Mouse (Mus musculus): ENCODE measurements around the gene Gpr19. TPM values are rescaled to one million over a fixed set of nuclear protein-coding genes. Genes with fewer than 3 reads are reported as not detected.
A peak's percentile ranks its signal among the peaks of the same experiment; 100 is the strongest.

Gpr19 gene
- polyA plus RNA-seq, 1 experiment from 2014 or later: 35.9 TPM

- Histone ChIP-seq H3K4me2 (ENCODE audit: low read depth, low read length) (peak overlapping the region; percentile 89), H3K9ac (replicated peaks; ENCODE audit: low read depth, low read length) (peak overlapping the region; percentile 65), H3K9me3 (ENCODE audit: control insufficient read depth, low read length) (no peaks in the 10 kb centered on the region), H3K27me3 (ENCODE audit: control insufficient read depth, insufficient read depth, low read length) (no peaks in the 10 kb centered on the region), H3K27ac (ENCODE audit: low read depth, low read length) (no peak overlapping the region; the same call in 1 of the 2 replicates), H3K4me1 (ENCODE audit: control insufficient read depth, insufficient read depth, low read length) (peaks cover 23% of the 10 kb centered on the region), H3K36me3 (ENCODE audit: control insufficient read depth, insufficient read depth, low read length) (no peaks in the 10 kb centered on the region), H3K4me3 (ENCODE audit: low read depth, low read length) (peak overlapping the region; percentile 60)
- ATAC-seq (ENCODE audit: low read depth): no peak
- 26% methylated on average over 3 of the region's 3 CpGs for WGBS
Observed at GRCm38 (mm10) chr6:134926338-134926705, 27.9 kb upstream of the Gpr19 start.

GRCm38 (mm10) chr6:134925673-134926337, 27.4 kb upstream of the Gpr19 start:
- H3K9me3 ChIP-seq (ENCODE audit: control insufficient read depth, low read length): no peaks in the 10 kb centered on the region
- H3K9ac ChIP-seq (replicated peaks; ENCODE audit: low read depth, low read length): no peak overlapping the region
- H3K27ac ChIP-seq (ENCODE audit: low read depth, low read length): no peak overlapping the region
- ATAC-seq (ENCODE audit: low read depth): no peak
- peaks cover 23% of the 10 kb centered on the region for H3K4me1 ChIP-seq (ENCODE audit: control insufficient read depth, insufficient read depth, low read length)
- H3K36me3 ChIP-seq (ENCODE audit: control insufficient read depth, insufficient read depth, low read length): no peaks in the 10 kb centered on the region
- H3K4me2 ChIP-seq (ENCODE audit: low read depth, low read length): no peak overlapping the region
- no peak overlapping the region for H3K4me3 ChIP-seq (ENCODE audit: low read depth, low read length)
- WGBS: 64% methylated on average over 4 of the region's 4 CpGs
- no peaks in the 10 kb centered on the region for H3K27me3 ChIP-seq (ENCODE audit: control insufficient read depth, insufficient read depth, low read length)

GRCm38 (mm10) chr6:134924262-134924661, 25.9 kb upstream of the Gpr19 start:
- H3K4me3 ChIP-seq (ENCODE audit: low read depth, low read length): peak overlapping the region; percentile 4; the same call in 1 of the 2 replicates
- no peaks in the 10 kb centered on the region for H3K9me3 ChIP-seq (ENCODE audit: control insufficient read depth, low read length)
- no peak overlapping the region for H3K27ac ChIP-seq (ENCODE audit: low read depth, low read length)
- no peak overlapping the region for H3K9ac ChIP-seq (replicated peaks; ENCODE audit: low read depth, low read length)
- H3K4me2 ChIP-seq (ENCODE audit: low read depth, low read length): no peak overlapping the region
- WGBS: 70% methylated on average over 3 of the region's 3 CpGs
- H3K27me3 ChIP-seq (ENCODE audit: control insufficient read depth, insufficient read depth, low read length): no peaks in the 10 kb centered on the region
- H3K36me3 ChIP-seq (ENCODE audit: control insufficient read depth, insufficient read depth, low read length): no peaks in the 10 kb centered on the region
- peaks cover 28% of the 10 kb centered on the region for H3K4me1 ChIP-seq (ENCODE audit: control insufficient read depth, insufficient read depth, low read length)
- ATAC-seq (ENCODE audit: low read depth): no peak

- ATAC-seq (ENCODE audit: low read depth): no peak
- H3K36me3 ChIP-seq (ENCODE audit: control insufficient read depth, insufficient read depth, low read length): no peaks in the 10 kb centered on the region
- no peaks in the 10 kb centered on the region for H3K27me3 ChIP-seq (ENCODE audit: control insufficient read depth, insufficient read depth, low read length)
- H3K27ac ChIP-seq (ENCODE audit: low read depth, low read length): no peak overlapping the region
- peaks cover 29% of the 10 kb centered on the region for H3K4me1 ChIP-seq (ENCODE audit: control insufficient read depth, insufficient read depth, low read length)
- no peak overlapping the region for H3K9ac ChIP-seq (replicated peaks; ENCODE audit: low read depth, low read length)
- peak overlapping the region; percentile 19; the same call in 1 of the 2 replicates for H3K4me2 ChIP-seq (ENCODE audit: low read depth, low read length)
- H3K4me3 ChIP-seq (ENCODE audit: low read depth, low read length): peak overlapping the region; percentile 4; the same call in 1 of the 2 replicates
- WGBS: 72% methylated on average over 4 of the region's 4 CpGs
- no peaks in the 10 kb centered on the region for H3K9me3 ChIP-seq (ENCODE audit: control insufficient read depth, low read length)
Observed at GRCm38 (mm10) chr6:134923670-134924069, 25.3 kb upstream of the Gpr19 start.

- Histone ChIP-seq H3K4me2 (ENCODE audit: low read depth, low read length) (peak overlapping the region; percentile 94), H3K4me3 (ENCODE audit: low read depth, low read length) (peak overlapping the region; percentile 88), H3K9me3 (ENCODE audit: control insufficient read depth, low read length) (no peaks in the 10 kb centered on the region), H3K27ac (ENCODE audit: low read depth, low read length) (no peak overlapping the region), H3K9ac (replicated peaks; ENCODE audit: low read depth, low read length) (no peak overlapping the region; the same call in 1 of the 2 replicates), H3K27me3 (ENCODE audit: control insufficient read depth, insufficient read depth, low read length) (no peaks in the 10 kb centered on the region), H3K4me1 (ENCODE audit: control insufficient read depth, insufficient read depth, low read length) (peaks cover 29% of the 10 kb centered on the region), H3K36me3 (ENCODE audit: control insufficient read depth, insufficient read depth, low read length) (no peaks in the 10 kb centered on the region)
- 38% methylated on average over 9 of the region's 9 CpGs for WGBS
- no peak for ATAC-seq (ENCODE audit: low read depth)
Observed at GRCm38 (mm10) chr6:134922511-134923195, 24.3 kb upstream of the Gpr19 start.

GRCm38 (mm10) chr6:134921695-134922510, 23.5 kb upstream of the Gpr19 start:
- WGBS: 6% methylated on average over 20 of the region's 20 CpGs
- Histone ChIP-seq H3K4me3 (ENCODE audit: low read depth, low read length) (peak overlapping the region; percentile 88), H3K36me3 (ENCODE audit: control insufficient read depth, insufficient read depth, low read length) (no peaks in the 10 kb centered on the region), H3K9me3 (ENCODE audit: control insufficient read depth, low read length) (no peaks in the 10 kb centered on the region), H3K4me1 (ENCODE audit: control insufficient read depth, insufficient read depth, low read length) (peaks cover 24% of the 10 kb centered on the region), H3K27me3 (ENCODE audit: control insufficient read depth, insufficient read depth, low read length) (no peaks in the 10 kb centered on the region), H3K27ac (ENCODE audit: low read depth, low read length) (0 out of 2 replicates have a peak overlapping the region, but pooled peaks have one; percentile 34), H3K9ac (replicated peaks; ENCODE audit: low read depth, low read length) (peak overlapping the region; percentile 80), H3K4me2 (ENCODE audit: low read depth, low read length) (peak overlapping the region; percentile 94)
- no peak for ATAC-seq (ENCODE audit: low read depth)

- H3K9ac ChIP-seq (replicated peaks; ENCODE audit: low read depth, low read length): peak overlapping the region; percentile 80
- H3K36me3 ChIP-seq (ENCODE audit: control insufficient read depth, insufficient read depth, low read length): no peaks in the 10 kb centered on the region
- H3K27me3 ChIP-seq (ENCODE audit: control insufficient read depth, insufficient read depth, low read length): no peaks in the 10 kb centered on the region
- under 1% methylated on average over 32 of the region's 32 CpGs for WGBS
- H3K27ac ChIP-seq (ENCODE audit: low read depth, low read length): peak overlapping the region; percentile 97
- H3K4me3 ChIP-seq (ENCODE audit: low read depth, low read length): peak overlapping the region; percentile 88
- peaks cover 25% of the 10 kb centered on the region for H3K4me1 ChIP-seq (ENCODE audit: control insufficient read depth, insufficient read depth, low read length)
- ATAC-seq (ENCODE audit: low read depth): no peak
- H3K9me3 ChIP-seq (ENCODE audit: control insufficient read depth, low read length): no peaks in the 10 kb centered on the region
- H3K4me2 ChIP-seq (ENCODE audit: low read depth, low read length): peak overlapping the region; percentile 94
Observed at GRCm38 (mm10) chr6:134921014-134921694, 22.8 kb upstream of the Gpr19 start.

GRCm38 (mm10) chr6:134920190-134921013, 22.0 kb upstream of the Gpr19 start, which contains the start of gene Cdkn1b:
Gene Cdkn1b (plus strand): TSS chr6:134920401.
- no peaks in the 10 kb centered on the region for H3K36me3 ChIP-seq (ENCODE audit: control insufficient read depth, insufficient read depth, low read length)
- no peaks in the 10 kb centered on the region for H3K9me3 ChIP-seq (ENCODE audit: control insufficient read depth, low read length)
- peak within 1 kb of the TSS; percentile 97 for H3K27ac ChIP-seq (ENCODE audit: low read depth, low read length)
- H3K4me1 ChIP-seq (ENCODE audit: control insufficient read depth, insufficient read depth, low read length): peaks cover 25% of the 10 kb centered on the region
- H3K27me3 ChIP-seq (ENCODE audit: control insufficient read depth, insufficient read depth, low read length): no peaks in the 10 kb centered on the region
- peak within 1 kb of the TSS; percentile 88 for H3K4me3 ChIP-seq (ENCODE audit: low read depth, low read length)
- ATAC-seq (ENCODE audit: low read depth): peak; percentile 96
- WGBS: under 1% methylated on average over 76 of the region's 77 CpGs
- peak within 1 kb of the TSS; percentile 80 for H3K9ac ChIP-seq (replicated peaks; ENCODE audit: low read depth, low read length)
- H3K4me2 ChIP-seq (ENCODE audit: low read depth, low read length): peak within 1 kb of the TSS; percentile 94

Data from neural tube, embryonic 14.5 days (tissue).